11 mouse cellular contexts compared by ENCODE assay signal in the genomic region with DNA sequence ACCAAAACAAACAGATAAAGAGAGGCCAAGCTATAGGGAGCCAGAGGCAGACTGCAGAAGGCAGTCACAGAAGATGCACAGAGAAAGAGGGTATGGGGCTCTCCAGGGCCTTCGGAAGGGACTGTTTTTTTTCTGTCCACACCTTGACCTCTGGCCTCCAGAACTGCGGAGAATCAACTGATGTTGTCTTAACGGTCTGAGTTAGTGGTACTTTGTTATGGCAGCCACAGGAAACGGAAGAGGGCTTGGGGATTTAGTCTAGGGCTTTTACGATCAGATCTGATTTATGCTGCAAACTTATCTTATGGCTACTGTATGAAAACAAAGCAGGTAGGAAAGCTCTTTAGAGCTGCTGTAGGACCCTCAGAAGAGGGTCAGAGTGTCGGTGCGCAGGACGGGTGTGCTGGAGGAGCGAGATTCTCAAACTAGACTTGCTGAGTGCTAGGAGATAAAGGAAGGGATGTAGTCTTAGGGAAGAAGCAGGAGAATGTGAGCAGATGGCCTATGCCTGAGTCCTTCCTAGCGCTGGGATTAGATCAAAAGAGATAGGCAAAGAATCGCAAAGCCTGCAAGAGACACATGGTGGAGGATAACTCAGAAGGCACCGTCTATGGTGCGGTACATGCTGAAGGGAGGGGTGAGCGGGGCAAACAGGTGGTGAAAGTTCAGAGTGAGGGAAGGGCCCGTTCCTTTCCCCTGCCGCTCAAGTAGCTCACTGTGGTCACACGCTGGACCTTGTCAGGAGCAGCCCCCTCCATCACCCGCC. TPM values are rescaled to one million over a fixed set of nuclear protein-coding genes. Genes with fewer than 3 reads are reported as not detected.
A peak's percentile ranks its signal among the peaks of the same experiment; 100 is the strongest.
DNase-seq lines count a peak whose midpoint lies in the region; ATAC-seq and TF ChIP-seq lines count a peak whose summit lies in the region.
"Had no signal": no experiment of that assay in that cellular context is flagged by ENCODE, and none has a peak within 500 bp of the region (broad histone marks: within the 10 kb centered on the region; RNA-seq: fewer than 3 reads in every experiment).

No protein-coding gene starts in this region.

- ATAC-seq in forebrain, embryonic 12.5 days (ENCODE audit: low FRiP score): no peak
- ATAC-seq in forebrain, embryonic 14.5 days: no peak

- H3K4me3 ChIP-seq in forebrain, embryonic 12.5 days (replicated peaks): no peak overlapping the region
- H3K4me3 ChIP-seq in forebrain, embryonic 14.5 days (ENCODE audit: low read depth, low read length): no peak overlapping the region
- no peak overlapping the region; the same call in 1 of the 2 replicates for H3K4me3 ChIP-seq in layer of hippocampus, adult 2 months
- H3K4me3 ChIP-seq in cortical plate, adult 2 months (ENCODE audit: insufficient read depth, low read length): 0 out of 2 replicates have a peak overlapping the region, but pooled peaks have one; percentile 2
- H3K4me3 ChIP-seq: limb, embryonic 15.5 days had no signal

- 0 out of 2 replicates have a peak overlapping the region, but pooled peaks have one; percentile 42 for H3K27ac ChIP-seq in forebrain, embryonic 12.5 days
- no peak overlapping the region for H3K27ac ChIP-seq in forebrain, embryonic 14.5 days (ENCODE audit: low read depth, low read length)
- H3K27ac ChIP-seq in layer of hippocampus, adult 2 months: peak overlapping the region; percentile 64; the same call in 1 of the 2 replicates
- no peak overlapping the region for H3K27ac ChIP-seq in cortical plate, adult 2 months (ENCODE audit: insufficient read depth, low read length)
- H3K27ac ChIP-seq: limb, embryonic 15.5 days had no signal

- H3K4me2 ChIP-seq in forebrain, embryonic 12.5 days: no peak overlapping the region
- H3K4me2 ChIP-seq in forebrain, embryonic 14.5 days (ENCODE audit: low read length): no peak overlapping the region
- H3K4me2 ChIP-seq: limb, embryonic 15.5 days had no signal

- WGBS in forebrain, embryonic 12.5 days: 68% methylated on average over 18 of the region's 18 CpGs
- 74% methylated on average over 18 of the region's 18 CpGs for WGBS in forebrain, embryonic 14.5 days

- no peak for TF ChIP-seq POLR2A in cortical plate, adult 2 months (IDR thresholded peaks at IDR 0.05; ENCODE audit: extremely low read depth, insufficient read depth, low read length)

- H3K4me1 ChIP-seq in forebrain, embryonic 12.5 days: peaks cover 17% of the 10 kb centered on the region
- H3K4me1 ChIP-seq in forebrain, embryonic 14.5 days (ENCODE audit: control insufficient read depth, insufficient read depth, low read length): no peaks in the 10 kb centered on the region
- H3K4me1 ChIP-seq in cortical plate, adult 2 months (ENCODE audit: control insufficient read depth, insufficient read depth, low read length): no peaks in the 10 kb centered on the region

- TF ChIP-seq CTCF in layer of hippocampus, adult 2 months (conservative IDR thresholded peaks at IDR 0.05): no peak
- TF ChIP-seq CTCF in cortical plate, adult 2 months (IDR thresholded peaks at IDR 0.05; ENCODE audit: extremely low read depth, insufficient read depth, low read length): no peak

- no peaks in the 10 kb centered on the region for H3K9me3 ChIP-seq in forebrain, embryonic 12.5 days
- no peaks in the 10 kb centered on the region for H3K9me3 ChIP-seq in forebrain, embryonic 14.5 days (replicated peaks; ENCODE audit: control insufficient read depth, low read length)
- H3K9me3 ChIP-seq: limb, embryonic 15.5 days had no signal

- no peaks in the 10 kb centered on the region for H3K27me3 ChIP-seq in forebrain, embryonic 12.5 days
- H3K27me3 ChIP-seq in forebrain, embryonic 14.5 days (replicated peaks; ENCODE audit: control insufficient read depth, insufficient read depth, low read length): no peaks in the 10 kb centered on the region
- H3K27me3 ChIP-seq: limb, embryonic 15.5 days had no signal

- peaks cover 5% of the 10 kb centered on the region; the same call in 1 of the 2 replicates for H3K36me3 ChIP-seq in forebrain, embryonic 12.5 days (replicated peaks)
- H3K36me3 ChIP-seq in forebrain, embryonic 14.5 days (ENCODE audit: control insufficient read depth, insufficient read depth, low read length): peaks cover 12% of the 10 kb centered on the region
- H3K36me3 ChIP-seq: limb, embryonic 15.5 days had no signal

- no peak for DNase-seq in forebrain, embryonic 14.5 days (ENCODE audit: low spot score)
- DNase-seq in layer of hippocampus, adult 2 months (ENCODE audit: low spot score in 2 of 2): no peak
- DNase-seq in layer of hippocampus, postnatal 25 days (ENCODE audit: extremely low spot score in 1 of 2, low spot score in 1 of 2): no peak
- DNase-seq in naive thymus-derived CD4-positive, alpha-beta T cell, adult 2 months (ENCODE audit: low read depth): peak; percentile 47
- no peak for DNase-seq in left cerebral cortex, adult 18-20 months (ENCODE audit: low spot score in 2 of 2)
- DNase-seq in layer of hippocampus, adult 8-10 months (ENCODE audit: low spot score in 2 of 2): no peak
- DNase-seq: cerebellum, adult 11-12 months; kidney, adult 18-20 months had no signal

- H3K9ac ChIP-seq in forebrain, embryonic 12.5 days: no peak overlapping the region
- H3K9ac ChIP-seq in forebrain, embryonic 14.5 days (ENCODE audit: low read length): no peak overlapping the region
- H3K9ac ChIP-seq: limb, embryonic 15.5 days had no signal

RNA-seq across cellular contexts. Expression of a gene that starts 7.7 kb away (rescaled TPM):
- polyA plus RNA-seq in forebrain, embryonic 12.5 days (2016; fragmentation: Nextera tagmentation; extraction: Ambion mirVana): 4.4 and 5.1 TPM in 2 replicates
- 2.3 and 3.2 TPM in 2 replicates for polyA plus RNA-seq in forebrain, embryonic 14.5 days (2014; fragmentation: Nextera tagmentation; extraction: Ambion mirVana)
- total RNA-seq in layer of hippocampus, adult 2 months (2021): 1 to 10 TPM; 3.6 to 3.9 TPM
- 1 to 10 TPM; 4.0 to 4.6 TPM for total RNA-seq in layer of hippocampus, postnatal 25 days (2021)
- 1.2 and 1.3 TPM in 2 replicates for polyA plus RNA-seq in cortical plate, adult 2 months (2012; rRNA removed)
- total RNA-seq in left cerebral cortex, adult 18-20 months (2021): 1 to 10 TPM; 1.9 to 2.3 TPM
- total RNA-seq in layer of hippocampus, adult 8-10 months (2022): 1 to 10 TPM; 3.4 to 4.7 (median 3.8) TPM

RNA-seq across cellular contexts. Expression of a gene that starts 8.8 kb away (rescaled TPM):
- polyA plus RNA-seq in forebrain, embryonic 12.5 days (2016; fragmentation: Nextera tagmentation; extraction: Ambion mirVana): 24.6 and 25.5 TPM in 2 replicates
- 20.4 and 20.8 TPM in 2 replicates for polyA plus RNA-seq in forebrain, embryonic 14.5 days (2014; fragmentation: Nextera tagmentation; extraction: Ambion mirVana)
- 1 to 10 TPM; 6.0 to 6.1 TPM for total RNA-seq in layer of hippocampus, adult 2 months (2021)
- 1 to 10 TPM; 6.5 to 8.2 TPM for total RNA-seq in layer of hippocampus, postnatal 25 days (2021)
- polyA plus RNA-seq in cortical plate, adult 2 months (2012; rRNA removed): 9.1 and 11.2 TPM in 2 replicates
- total RNA-seq in left cerebral cortex, adult 18-20 months (2021): 1 to 10 TPM; 6.5 to 7.1 TPM
- total RNA-seq in layer of hippocampus, adult 8-10 months (2022): 10 to 100 TPM in 1 of 4 experiments, 1 to 10 TPM in 3; 7.4 to 11.2 (median 8.1) TPM

RNA-seq across cellular contexts. Expression of a gene that starts 10.5 kb away (rescaled TPM):
- polyA plus RNA-seq in forebrain, embryonic 12.5 days (2016; fragmentation: Nextera tagmentation; extraction: Ambion mirVana): not detected in 2 replicates
- polyA plus RNA-seq in forebrain, embryonic 14.5 days (2014; fragmentation: Nextera tagmentation; extraction: Ambion mirVana): not detected in 2 replicates
- total RNA-seq in layer of hippocampus, adult 2 months (2021): not detected
- not detected for total RNA-seq in layer of hippocampus, postnatal 25 days (2021)
- not detected in 2 replicates for polyA plus RNA-seq in cortical plate, adult 2 months (2012; rRNA removed)
- not detected for total RNA-seq in left cerebral cortex, adult 18-20 months (2021)
- not detected for total RNA-seq in layer of hippocampus, adult 8-10 months (2022)
- polyA plus RNA-seq: limb, embryonic 15.5 days had no signal

Comparison
In these comparisons a context has a peak if more than half of its experiments do, and no peak if none do; other contexts are left out.
1. H3K27ac ChIP-seq: peak in forebrain, embryonic 12.5 days (single experiment) and layer of hippocampus, adult 2 months (single experiment); none in forebrain, embryonic 14.5 days (single experiment) and cortical plate, adult 2 months (single experiment).